Mouse (Mus musculus): ENCODE measurements around the gene 3110082I17Rik. TPM values are rescaled to one million over a fixed set of nuclear protein-coding genes. Genes with fewer than 3 reads are reported as not detected.
A peak's percentile ranks its signal among the peaks of the same experiment; 100 is the strongest.

3110082I17Rik gene
- polyA plus RNA-seq, 2 experiments, result 11.2 to 11.6 TPM

DNA sequence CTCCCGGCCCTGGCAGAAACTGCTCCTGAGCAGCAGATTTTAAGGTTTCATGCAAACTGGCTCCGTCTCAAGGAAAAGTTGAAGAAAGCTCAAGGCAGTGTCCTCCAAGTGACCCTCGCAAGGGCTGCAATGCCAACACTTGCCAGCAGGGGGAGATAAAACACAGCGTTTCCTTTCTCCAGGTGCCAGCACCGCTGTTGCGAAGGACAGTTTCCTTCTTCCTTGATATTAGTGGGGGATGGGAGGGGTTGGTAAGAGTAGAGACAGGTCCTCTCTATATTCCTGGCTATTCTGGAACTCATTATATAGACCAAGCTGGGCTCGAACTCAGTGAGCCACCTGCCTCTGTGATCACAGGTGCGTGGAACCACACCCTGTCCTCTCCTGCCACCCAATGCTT lies 128.6 kb downstream of the 3110082I17Rik start:
- peaks cover 0 to 5% of the 10 kb centered on the region in 2 experiments; a peak in 2 of 4 replicates for H3K4me1 ChIP-seq (replicated peaks; ENCODE audit: control insufficient read depth in 2 of 2, insufficient read depth in 2 of 2, low read length in 1 of 2)
- H3K4me3 ChIP-seq (ENCODE audit: insufficient read depth in 1 of 2, low read depth in 2 of 2, low read length in 2 of 2), result no peak overlapping the region
- 17% methylated on average over 8 of the region's 8 CpGs for WGBS (ENCODE audit: insufficient replicate concordance)
- H3K27ac ChIP-seq, result no peak overlapping the region
- H3K4me2 ChIP-seq (ENCODE audit: low read depth), result no peak overlapping the region
- no peak overlapping the region for H3K9ac ChIP-seq (replicated peaks)
- H3K27me3 ChIP-seq (ENCODE audit: control insufficient read depth, insufficient read depth, low read length), result no peaks in the 10 kb centered on the region
- 0 out of 2 replicates have a peak, but pooled peaks have one; percentile 9 for ATAC-seq (ENCODE audit: insufficient read depth)
- H3K9me3 ChIP-seq (ENCODE audit: control insufficient read depth, low read length), result no peaks in the 10 kb centered on the region
- TF ChIP-seq EP300 (IDR thresholded peaks at IDR 0.05; ENCODE audit: low read depth) (no peak), CTCF (IDR thresholded peaks at IDR 0.05; ENCODE audit: low read depth) (peak; percentile 99)
- peak in 2 of 3 experiments; percentile 45 to 53 for DNase-seq (ENCODE audit: low read depth in 3 of 3, low spot score in 3 of 3)
- H3K36me3 ChIP-seq (replicated peaks; ENCODE audit: control insufficient read depth, insufficient read depth, low read depth), result no peaks in the 10 kb centered on the region

- Histone ChIP-seq H3K27ac (no peak overlapping the region), H3K36me3 (replicated peaks; ENCODE audit: control insufficient read depth, insufficient read depth, low read depth) (no peaks in the 10 kb centered on the region), H3K4me1 (replicated peaks; ENCODE audit: control insufficient read depth in 2 of 2, insufficient read depth in 2 of 2, low read length in 1 of 2) (peaks cover 2 to 8% of the 10 kb centered on the region in 2 experiments; a peak in 3 of 4 replicates), H3K4me3 (ENCODE audit: insufficient read depth in 1 of 2, low read depth in 2 of 2, low read length in 2 of 2) (no peak overlapping the region), H3K27me3 (ENCODE audit: control insufficient read depth, insufficient read depth, low read length) (no peaks in the 10 kb centered on the region), H3K9ac (replicated peaks) (no peak overlapping the region), H3K4me2 (ENCODE audit: low read depth) (no peak overlapping the region), H3K9me3 (ENCODE audit: control insufficient read depth, low read length) (no peaks in the 10 kb centered on the region)
- DNase-seq (ENCODE audit: low read depth in 3 of 3, low spot score in 3 of 3) (no peak), ATAC-seq (ENCODE audit: insufficient read depth) (no peak)
- TF ChIP-seq EP300 (IDR thresholded peaks at IDR 0.05; ENCODE audit: low read depth), result no peak
- no peak for TF ChIP-seq CTCF (IDR thresholded peaks at IDR 0.05; ENCODE audit: low read depth)
- 62% methylated on average over 7 of the region's 7 CpGs for WGBS (ENCODE audit: insufficient replicate concordance)
Observed at GRCm38 (mm10) chr5:139330766-139331165, 129.6 kb downstream of the 3110082I17Rik start.

GRCm38 (mm10) chr5:139327634-139328020 lies 132.7 kb downstream of the 3110082I17Rik start:
- H3K9me3 ChIP-seq (ENCODE audit: control insufficient read depth, low read length), result no peaks in the 10 kb centered on the region
- 15% methylated on average over 7 of the region's 7 CpGs for WGBS (ENCODE audit: insufficient replicate concordance)
- H3K4me1 ChIP-seq (replicated peaks; ENCODE audit: control insufficient read depth in 2 of 2, insufficient read depth in 2 of 2, low read length in 1 of 2), result peaks cover 7 to 11% of the 10 kb centered on the region in 2 experiments; a peak in 3 of 4 replicates
- H3K9ac ChIP-seq (replicated peaks), result no peak overlapping the region
- no peak overlapping the region for H3K4me3 ChIP-seq (ENCODE audit: insufficient read depth in 1 of 2, low read depth in 2 of 2, low read length in 2 of 2)
- no peak overlapping the region for H3K4me2 ChIP-seq (ENCODE audit: low read depth)
- TF ChIP-seq CTCF (IDR thresholded peaks at IDR 0.05; ENCODE audit: low read depth) (no peak), EP300 (IDR thresholded peaks at IDR 0.05; ENCODE audit: low read depth) (no peak)
- no peak for DNase-seq (ENCODE audit: low read depth in 3 of 3, low spot score in 3 of 3)
- H3K27ac ChIP-seq, result no peak overlapping the region
- ATAC-seq (ENCODE audit: insufficient read depth), result no peak
- H3K27me3 ChIP-seq (ENCODE audit: control insufficient read depth, insufficient read depth, low read length), result peaks cover 11% of the 10 kb centered on the region
- H3K36me3 ChIP-seq (replicated peaks; ENCODE audit: control insufficient read depth, insufficient read depth, low read depth), result no peaks in the 10 kb centered on the region

- Histone ChIP-seq H3K27me3 (ENCODE audit: control insufficient read depth, insufficient read depth, low read length) (peaks cover 11% of the 10 kb centered on the region), H3K4me3 (ENCODE audit: insufficient read depth in 1 of 2, low read depth in 2 of 2, low read length in 2 of 2) (no peak overlapping the region), H3K27ac (no peak overlapping the region), H3K4me1 (replicated peaks; ENCODE audit: control insufficient read depth in 2 of 2, insufficient read depth in 2 of 2, low read length in 1 of 2) (peaks cover 7% of the 10 kb centered on the region in 2 experiments; a peak in 3 of 4 replicates), H3K4me2 (ENCODE audit: low read depth) (no peak overlapping the region), H3K36me3 (replicated peaks; ENCODE audit: control insufficient read depth, insufficient read depth, low read depth) (no peaks in the 10 kb centered on the region), H3K9me3 (ENCODE audit: control insufficient read depth, low read length) (no peaks in the 10 kb centered on the region), H3K9ac (replicated peaks) (no peak overlapping the region)
- 60% methylated on average over 7 of the region's 7 CpGs for WGBS (ENCODE audit: insufficient replicate concordance)
- TF ChIP-seq CTCF (IDR thresholded peaks at IDR 0.05; ENCODE audit: low read depth) (no peak), EP300 (IDR thresholded peaks at IDR 0.05; ENCODE audit: low read depth) (no peak)
- no peak for DNase-seq (ENCODE audit: low read depth in 3 of 3, low spot score in 3 of 3)
- no peak for ATAC-seq (ENCODE audit: insufficient read depth)
Observed at GRCm38 (mm10) chr5:139326986-139327633, 133.2 kb downstream of the 3110082I17Rik start.

GRCm38 (mm10) chr5:139326111-139326696 lies 134.1 kb downstream of the 3110082I17Rik start:
- TF ChIP-seq EP300 (IDR thresholded peaks at IDR 0.05; ENCODE audit: low read depth), result no peak
- TF ChIP-seq CTCF (IDR thresholded peaks at IDR 0.05; ENCODE audit: low read depth), result peak; percentile 36
- Histone ChIP-seq H3K9me3 (ENCODE audit: control insufficient read depth, low read length) (no peaks in the 10 kb centered on the region), H3K4me1 (replicated peaks; ENCODE audit: control insufficient read depth in 2 of 2, insufficient read depth in 2 of 2, low read length in 1 of 2) (peaks cover 6 to 7% of the 10 kb centered on the region in 2 experiments; a peak in 3 of 4 replicates), H3K36me3 (replicated peaks; ENCODE audit: control insufficient read depth, insufficient read depth, low read depth) (no peaks in the 10 kb centered on the region), H3K9ac (replicated peaks) (no peak overlapping the region), H3K27me3 (ENCODE audit: control insufficient read depth, insufficient read depth, low read length) (peaks cover 11% of the 10 kb centered on the region), H3K27ac (no peak overlapping the region), H3K4me2 (ENCODE audit: low read depth) (peak overlapping the region; percentile 85; the same call in 1 of the 2 replicates), H3K4me3 (ENCODE audit: insufficient read depth in 1 of 2, low read depth in 2 of 2, low read length in 2 of 2) (no peak overlapping the region)
- 54% methylated on average over 13 of the region's 13 CpGs for WGBS (ENCODE audit: insufficient replicate concordance)
- no peak for DNase-seq (ENCODE audit: low read depth in 3 of 3, low spot score in 3 of 3)
- no peak for ATAC-seq (ENCODE audit: insufficient read depth)

All from liver, embryonic 14.5 days (tissue).